Mouse (Mus musculus): ENCODE results near the gene B3gnt8. TPM values are rescaled to one million over a fixed set of nuclear protein-coding genes. Genes with fewer than 3 reads are reported as not detected.
A peak's percentile ranks its signal among the peaks of the same experiment; 100 is the strongest.

B3gnt8 gene
- total RNA-seq, 2 experiments from 2014 or later: 18.3 to 34.3 TPM

DNA sequence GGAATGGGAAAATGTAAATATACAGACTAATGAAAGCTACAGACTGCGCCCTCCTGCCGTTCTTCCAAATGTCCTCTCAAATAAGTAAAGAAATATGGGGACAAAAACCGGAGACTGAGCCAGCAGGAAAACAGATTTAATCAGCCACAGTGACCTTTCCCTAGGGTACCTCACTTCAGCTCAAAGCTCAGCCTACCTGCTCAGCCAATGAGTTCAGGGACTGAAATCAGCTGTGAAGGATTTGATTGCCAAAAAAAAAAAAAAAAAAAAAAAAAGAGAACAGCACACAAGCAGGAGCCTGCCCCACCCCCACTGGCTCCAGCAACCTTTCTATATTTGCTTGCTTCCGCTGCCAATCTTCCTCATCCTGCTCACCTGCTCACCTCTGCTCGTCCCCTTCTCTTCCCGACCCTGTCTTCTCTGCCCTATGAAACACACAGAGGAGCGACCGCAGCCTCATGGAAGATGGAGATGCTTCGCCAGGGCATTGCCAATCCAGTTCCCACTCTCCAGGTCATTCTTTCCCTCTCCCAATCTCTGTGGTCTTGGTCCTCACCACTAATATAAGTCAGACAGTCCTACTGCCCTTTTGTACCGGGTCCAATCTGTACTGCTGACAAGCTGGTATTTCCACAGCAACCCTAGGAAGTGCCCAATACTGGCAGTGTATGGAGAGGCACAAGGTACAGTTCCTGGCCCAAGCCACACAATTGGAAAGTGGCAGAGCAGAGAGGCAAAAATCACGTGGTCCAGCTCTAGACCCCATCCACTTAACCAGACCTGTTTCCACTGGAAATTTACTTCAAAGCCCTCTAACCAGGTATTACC is 29.4 kb downstream of the B3gnt8 start:
- no peak for ATAC-seq (ENCODE audit: poor library complexity, severe bottlenecking)

- ATAC-seq (ENCODE audit: poor library complexity, severe bottlenecking): no peak
These were observed 31.3 kb downstream of the B3gnt8 start for GRCm38 (mm10) chr7:25657785-25658184.

DNA sequence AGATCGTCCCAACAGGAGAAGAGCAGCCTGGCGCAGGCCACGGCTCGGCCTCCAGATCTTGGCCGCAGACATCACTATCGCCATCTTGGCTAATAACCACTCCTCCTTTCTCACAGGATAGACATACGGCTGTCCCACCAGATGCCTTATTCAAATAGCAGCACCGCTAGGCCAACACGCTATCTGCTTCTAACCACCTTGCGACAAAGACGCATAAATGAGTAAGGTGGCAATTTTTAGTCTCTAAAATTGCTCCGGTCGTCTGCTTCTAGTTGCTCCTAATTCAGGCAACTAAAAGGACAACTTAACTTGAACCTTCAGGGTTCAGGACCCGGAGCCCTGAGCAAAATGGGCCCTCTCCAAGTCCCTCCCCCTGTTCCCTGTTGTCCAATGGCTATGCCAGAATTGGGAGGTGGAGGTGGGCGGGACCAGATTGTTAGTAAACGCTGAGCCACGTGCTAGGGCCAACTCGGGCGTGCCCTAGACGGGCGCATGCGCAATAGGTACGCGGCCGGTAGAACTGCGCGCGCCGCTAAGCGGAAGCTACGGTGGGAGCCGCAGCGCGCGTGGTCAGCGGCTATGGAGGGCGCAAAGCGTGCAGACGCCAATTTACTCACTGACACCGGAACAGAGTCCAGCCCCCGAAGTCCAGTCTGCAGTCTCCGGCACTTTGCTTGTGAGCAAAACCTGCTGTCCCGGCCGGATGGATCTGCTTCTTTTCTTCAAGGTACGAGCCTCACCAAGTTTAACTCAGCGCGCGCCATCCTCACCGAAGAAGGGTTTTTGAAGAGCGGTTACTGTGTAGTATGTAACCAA is 32.4 kb downstream of the B3gnt8 start, which contains the start of the genes Bckdha and Exosc5:
Gene Bckdha, minus strand, starts transcription at position 325 of the 816 bp plus-strand sequence.
Gene Exosc5, plus strand, starts transcription at position 508 of the 816 bp plus-strand sequence.
- peak; percentile 99 for ATAC-seq (ENCODE audit: poor library complexity, severe bottlenecking)

GRCm38 (mm10) chr7:25666381-25666780 is 39.9 kb downstream of the B3gnt8 start:
- no peak for ATAC-seq (ENCODE audit: poor library complexity, severe bottlenecking)

DNA sequence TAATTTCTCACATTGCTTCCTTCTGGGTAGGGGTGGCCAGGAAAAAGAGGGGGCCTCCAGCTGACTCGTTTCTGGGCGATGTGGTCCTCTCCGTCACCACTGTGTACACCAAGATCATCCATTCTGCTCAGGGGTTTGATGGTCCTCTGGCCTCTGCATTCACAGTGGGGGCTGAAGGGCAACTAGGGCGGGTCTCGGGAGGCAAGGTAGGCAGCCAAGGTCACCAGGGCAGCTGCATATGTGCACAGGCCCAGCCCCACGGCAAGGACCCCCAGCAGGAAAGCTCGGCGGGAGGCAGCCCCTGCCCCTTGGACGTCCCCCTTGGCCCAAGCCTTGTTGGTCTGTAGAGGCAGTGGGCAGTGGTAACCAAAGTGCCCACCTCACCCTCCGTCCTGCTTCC is 42.7 kb downstream of the B3gnt8 start:
- no peak for ATAC-seq (ENCODE audit: poor library complexity, severe bottlenecking)

DNA sequence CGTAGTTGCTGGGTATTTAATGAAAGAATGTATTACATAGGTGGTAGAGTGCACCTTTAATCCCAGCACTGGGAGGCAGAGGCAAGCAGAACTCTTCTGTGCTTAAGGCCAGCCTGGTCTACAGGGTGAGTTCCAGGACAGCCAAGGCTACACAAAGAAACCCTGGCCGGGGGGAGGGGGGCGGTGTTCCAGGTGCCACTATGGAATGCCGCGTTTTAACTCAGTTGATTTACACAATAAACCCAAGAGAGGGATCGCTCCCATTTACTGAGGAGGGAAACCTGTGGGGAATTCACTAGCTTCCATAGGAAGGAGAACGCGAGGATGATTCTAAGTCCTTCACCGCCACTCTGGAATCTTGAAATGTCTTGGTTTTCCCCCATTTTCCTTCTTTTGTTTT is 43.2 kb downstream of the B3gnt8 start:
- no peak for ATAC-seq (ENCODE audit: poor library complexity, severe bottlenecking)

DNA sequence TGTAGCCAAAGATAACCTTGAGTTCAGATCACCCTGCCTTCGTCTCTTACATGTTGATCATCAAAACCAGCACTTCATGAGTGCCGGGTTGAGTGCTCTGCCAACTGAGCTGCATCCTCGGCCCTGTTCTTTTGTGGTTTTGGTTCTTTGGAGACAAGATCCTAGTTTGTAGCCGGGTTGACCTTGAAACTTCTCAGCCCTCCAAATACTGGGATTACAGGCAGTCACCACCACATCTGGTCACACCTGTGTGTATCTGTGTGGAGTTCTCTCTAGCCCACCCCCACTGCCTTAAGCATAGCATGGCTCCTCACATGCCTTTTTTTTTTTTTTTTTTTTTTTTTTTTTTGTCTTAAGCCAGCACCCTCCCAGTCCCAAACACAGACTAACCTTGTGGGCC is 43.6 kb downstream of the B3gnt8 start:
- no peak for ATAC-seq (ENCODE audit: poor library complexity, severe bottlenecking)

DNA sequence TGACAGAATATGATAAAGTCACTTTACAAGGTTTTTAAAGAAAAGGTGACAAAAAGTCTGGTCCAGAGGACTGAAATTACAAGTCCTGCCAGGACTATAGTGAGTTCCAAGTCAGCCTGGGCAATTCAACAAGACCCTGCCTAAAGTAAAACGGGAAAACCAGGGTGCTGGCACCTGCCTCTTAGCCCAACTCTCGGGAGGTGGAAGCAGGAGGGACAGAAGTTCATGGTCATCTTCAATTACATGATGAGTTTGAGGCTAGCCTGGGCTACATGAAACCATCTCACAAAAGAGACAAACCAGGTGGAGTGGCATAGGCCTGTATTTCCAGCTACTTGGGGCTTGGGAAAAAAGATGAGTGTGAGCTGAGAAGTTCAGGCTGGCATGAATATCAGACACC is 45.2 kb downstream of the B3gnt8 start:
- no peak for ATAC-seq (ENCODE audit: poor library complexity, severe bottlenecking)

- no peak for ATAC-seq (ENCODE audit: poor library complexity, severe bottlenecking)
These were observed 46.0 kb downstream of the B3gnt8 start for GRCm38 (mm10) chr7:25672442-25672841.

GRCm38 (mm10) chr7:25674297-25674696 is 47.8 kb downstream of the B3gnt8 start:
- ATAC-seq (ENCODE audit: poor library complexity, severe bottlenecking): peak; percentile 68

DNA sequence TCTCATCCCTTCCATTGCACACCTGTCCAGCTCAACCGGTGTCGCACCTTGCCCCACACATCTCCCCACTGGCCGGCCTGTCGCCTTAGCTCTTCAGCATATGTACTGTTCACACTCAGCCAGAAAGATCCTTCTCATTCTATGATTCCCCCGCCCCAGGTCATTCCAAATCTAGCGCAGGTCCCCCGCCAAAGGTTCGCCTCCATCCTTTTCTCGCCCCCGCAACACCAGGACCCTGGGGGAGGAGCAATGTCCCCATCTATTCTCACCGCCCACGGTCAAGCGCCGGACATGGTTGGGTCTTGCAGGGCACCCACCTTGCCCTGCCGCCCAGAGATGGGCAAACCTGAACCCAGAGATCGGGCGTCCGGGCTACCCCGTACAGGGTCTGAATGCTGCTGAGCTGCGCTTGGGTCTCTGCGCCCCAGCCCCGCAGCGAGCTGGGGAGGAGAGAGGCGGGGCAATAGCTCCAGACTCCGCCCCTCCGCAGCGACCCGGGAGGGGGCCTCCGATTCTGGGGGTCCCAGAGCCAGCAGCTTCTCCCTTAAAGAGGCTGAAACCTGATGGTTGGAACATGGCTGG is 48.4 kb downstream of the B3gnt8 start, which contains the start of gene Tmem91:
Gene Tmem91, minus strand, starts transcription at position 448 of the 582 bp plus-strand sequence.
- peak; percentile 44 for ATAC-seq (ENCODE audit: poor library complexity, severe bottlenecking)

GRCm38 (mm10) chr7:25675405-25675804 is 49.0 kb downstream of the B3gnt8 start:
- no peak for ATAC-seq (ENCODE audit: poor library complexity, severe bottlenecking)

- no peak for ATAC-seq (ENCODE audit: poor library complexity, severe bottlenecking)
These were observed 49.8 kb downstream of the B3gnt8 start for GRCm38 (mm10) chr7:25676085-25676781.

DNA sequence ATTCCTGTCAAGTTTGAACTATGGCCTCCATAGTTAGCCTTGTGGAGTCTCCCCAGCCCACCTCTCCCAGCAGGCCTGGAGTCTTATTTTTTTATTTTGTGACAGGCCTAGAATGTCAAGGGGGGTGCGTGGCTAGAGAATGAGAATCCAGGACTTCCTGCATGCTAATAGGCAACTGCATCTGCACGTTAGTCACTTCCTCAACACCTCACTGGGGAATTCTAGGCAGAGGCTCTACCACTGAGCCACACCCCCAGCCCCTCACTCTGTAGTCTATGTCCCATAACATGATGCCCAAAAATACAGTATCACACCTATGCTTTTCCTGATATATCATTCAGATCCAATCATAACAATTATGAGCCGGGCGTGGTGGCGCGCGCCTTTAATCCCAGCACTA is 50.6 kb downstream of the B3gnt8 start:
- no peak for ATAC-seq (ENCODE audit: poor library complexity, severe bottlenecking)

DNA sequence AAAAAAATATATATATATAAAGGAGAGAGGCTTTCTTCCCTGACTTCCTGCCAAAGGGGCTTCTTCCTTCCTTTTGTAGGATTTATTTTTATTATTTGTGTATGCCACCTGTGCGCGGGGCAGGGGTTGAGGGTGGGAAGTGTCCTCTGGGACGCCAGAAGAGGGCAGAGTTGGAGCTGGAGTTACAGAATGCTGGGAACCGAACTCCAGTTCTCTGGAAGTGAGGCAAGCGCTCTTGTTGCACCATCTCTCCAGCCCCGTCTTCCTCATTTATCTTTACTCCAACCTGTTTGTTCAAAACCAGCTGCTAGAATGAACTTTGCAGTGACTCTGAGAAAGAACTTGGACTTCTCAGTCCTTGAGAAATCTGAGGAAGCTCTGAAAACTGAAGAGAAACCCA is 53.5 kb downstream of the B3gnt8 start:
- ATAC-seq (ENCODE audit: poor library complexity, severe bottlenecking): peak; percentile 8

DNA sequence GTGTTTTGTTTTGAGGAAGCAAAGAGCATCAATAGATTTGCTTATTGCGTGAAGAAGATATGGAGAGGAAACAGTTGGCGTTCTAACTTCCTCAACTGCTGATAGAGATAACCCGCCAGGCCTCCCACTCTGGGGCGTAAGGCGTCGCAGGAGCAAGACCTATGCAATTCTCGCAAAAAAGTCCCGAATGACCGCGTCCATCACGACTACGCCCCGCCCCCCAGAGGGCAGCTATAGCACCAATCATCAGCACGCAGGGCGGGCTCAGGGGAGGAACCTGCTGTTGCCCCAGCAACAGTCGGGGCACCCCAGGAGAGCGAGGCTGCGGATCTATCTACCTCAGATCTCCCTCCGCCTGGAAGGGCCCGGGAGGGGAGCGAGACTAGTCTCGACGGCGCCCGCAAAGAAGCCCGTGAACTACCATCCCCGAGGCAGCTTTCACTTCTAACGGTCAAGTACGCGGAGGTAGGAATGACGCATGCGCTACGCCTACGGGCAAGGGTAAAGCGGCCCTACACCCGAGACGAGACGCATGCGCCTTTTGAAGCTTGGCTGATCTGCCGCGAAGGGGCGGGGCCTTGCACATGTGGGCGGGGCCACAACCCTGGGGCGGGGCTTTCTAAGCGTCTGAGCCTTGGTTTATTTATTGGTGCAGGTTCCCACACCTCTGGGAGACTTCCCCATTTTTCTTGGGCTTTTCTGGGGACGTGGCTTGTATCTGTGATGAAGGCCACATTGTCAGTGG is 54.2 kb downstream of the B3gnt8 start, which contains the start of gene B9d2:
Gene B9d2, plus strand, starts transcription at position 267 of the 745 bp plus-strand sequence.
- peak; percentile 78 for ATAC-seq (ENCODE audit: poor library complexity, severe bottlenecking)

- no peak for ATAC-seq (ENCODE audit: poor library complexity, severe bottlenecking)
These were observed 55.1 kb downstream of the B3gnt8 start for GRCm38 (mm10) chr7:25681341-25682231.

GRCm38 (mm10) chr7:25683474-25684180 is 57.2 kb downstream of the B3gnt8 start:
- ATAC-seq (ENCODE audit: poor library complexity, severe bottlenecking): peak; percentile 43

All from megakaryocyte, adult 5-6 weeks (primary cell).